Mouse (Mus musculus) layer of hippocampus, adult 18-20 months (tissue): ENCODE results near the gene R3hdml. TPM values are rescaled to one million over a fixed set of nuclear protein-coding genes. Genes with fewer than 3 reads are reported as not detected.

Source experiments
- DNase-seq, 2 experiments: peaks; one replicate each; pipeline ENCODE4 v3.0.0; 2022; ENCODE audit warnings: low spot score in 2 of 2
- total RNA-seq, 2 experiments: library from RNA; stranded (reverse); gene quantifications; 2 replicates each; pipeline ENCODE4 v1.2.3; 2021

The R3hdml gene
- total RNA-seq, 2 experiments from 2014 or later: not detected

- no peak for DNase-seq
These were observed 20.2 kb upstream of the R3hdml start for GRCm38 (mm10) chr2:163471710-163472465.

DNA sequence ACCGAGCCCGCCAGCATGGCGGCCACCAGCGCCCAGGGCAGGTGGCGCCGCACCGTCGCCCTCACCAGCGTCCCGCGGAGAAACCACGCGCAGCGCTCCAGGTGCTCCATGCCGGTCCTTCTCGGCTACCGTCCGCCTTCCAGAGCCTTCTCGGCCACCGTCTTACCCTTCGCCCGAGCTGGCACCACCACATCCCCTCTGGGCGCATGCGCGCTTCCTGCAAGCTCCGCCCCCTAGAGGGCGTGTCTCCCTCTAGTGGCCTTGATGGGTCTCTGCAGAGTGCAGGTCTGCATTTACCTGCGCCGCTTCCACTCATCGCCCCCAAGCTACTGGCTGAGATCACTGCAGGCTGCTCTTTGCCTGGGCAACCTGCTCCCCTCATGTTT is 19.7 kb upstream of the R3hdml start, which contains the start of gene Fitm2:
Gene Fitm2 (minus strand): TSS at position 164 of the 386 bp plus-strand sequence.
- DNase-seq: peak; percentile 93 to 98

GRCm38 (mm10) chr2:163480191-163480825 is 11.8 kb upstream of the R3hdml start:
- DNase-seq: no peak

- DNase-seq: peak in 1 of 2 experiments; percentile 36
These were observed 10.5 kb upstream of the R3hdml start for GRCm38 (mm10) chr2:163481539-163482029.

DNA sequence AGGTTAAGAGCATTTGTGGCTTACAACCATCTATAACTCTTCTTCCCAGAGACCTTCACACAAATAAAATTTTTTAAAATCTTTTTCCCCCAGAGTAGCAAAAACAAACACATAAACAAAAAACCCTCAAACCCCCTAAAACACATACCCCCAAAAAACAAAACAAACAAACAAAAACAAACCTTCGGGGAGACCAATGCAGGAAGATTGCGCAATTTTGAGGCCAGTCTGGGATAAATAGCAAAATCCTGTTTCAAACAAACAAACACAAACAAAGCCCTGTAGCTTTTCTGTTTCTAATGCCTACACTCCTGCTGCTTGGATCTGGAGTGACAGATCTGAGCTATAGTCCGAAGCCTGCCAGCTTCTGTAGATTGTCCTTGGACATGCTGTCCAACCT is 4.8 kb upstream of the R3hdml start:
- no peak for DNase-seq

GRCm38 (mm10) chr2:163489725-163490291 is 2.3 kb upstream of the R3hdml start:
- no peak for DNase-seq

DNA sequence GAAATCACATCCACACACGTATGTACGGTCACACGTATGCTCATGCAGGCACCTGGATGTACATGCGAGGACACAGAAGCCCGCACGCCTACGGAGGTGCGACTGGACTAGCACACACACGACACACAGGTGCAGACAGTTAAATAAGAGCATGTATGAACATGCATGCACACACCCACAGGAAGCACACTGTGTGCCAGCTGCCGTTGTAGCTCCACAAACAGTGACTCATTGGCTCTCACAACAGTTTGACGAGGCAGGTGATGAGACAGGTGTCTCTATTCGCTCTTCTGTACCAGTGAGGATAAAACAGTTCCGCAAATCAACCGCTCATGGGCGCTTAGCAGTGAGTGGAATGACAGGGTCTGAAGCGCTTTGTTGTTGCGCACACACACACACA is 1.5 kb upstream of the R3hdml start:
- no peak for DNase-seq

GRCm38 (mm10) chr2:163491351-163491750 is 767 bp upstream of the R3hdml start:
- DNase-seq: no peak

DNA sequence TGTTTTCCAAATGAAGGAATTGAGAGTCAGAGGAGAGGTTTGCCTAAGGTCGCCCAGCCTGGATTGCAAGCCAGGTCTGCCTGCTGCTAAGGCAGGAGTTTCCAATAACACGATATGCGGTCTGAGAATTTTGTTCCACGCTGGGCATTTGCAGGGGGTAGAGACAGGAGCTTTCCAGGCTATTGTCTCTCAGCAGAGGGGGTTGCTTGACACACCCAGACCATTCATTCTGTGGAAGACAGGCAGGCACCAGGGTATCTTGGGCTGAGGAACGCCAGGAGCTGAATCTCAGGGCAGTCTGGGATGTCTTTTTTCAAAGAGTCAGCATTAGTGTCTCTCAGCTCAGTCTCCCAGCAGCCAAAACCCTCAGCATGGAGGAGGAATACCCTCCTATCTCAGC is 913 bp downstream of the R3hdml start:
- no peak for DNase-seq

DNA sequence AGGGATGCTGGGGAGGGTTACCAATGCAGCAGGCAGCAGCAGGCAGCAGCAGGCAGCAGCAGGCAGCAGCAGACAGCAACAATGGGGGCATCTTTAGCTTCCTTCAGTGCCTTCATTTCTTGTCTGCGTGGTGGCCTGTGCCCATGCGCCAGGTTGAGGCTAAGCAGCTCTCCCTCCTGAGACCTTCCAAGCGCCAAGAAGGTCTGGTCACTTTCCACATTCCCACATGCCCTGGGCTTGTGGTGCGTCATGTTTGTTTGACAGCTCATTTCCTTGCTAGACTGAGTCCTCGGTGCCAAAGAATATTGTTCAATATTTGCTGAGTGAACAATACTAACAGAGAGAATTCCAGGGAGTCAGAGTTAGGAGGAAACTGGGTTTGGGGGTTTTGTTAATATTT is 1.9 kb downstream of the R3hdml start:
- DNase-seq: no peak

GRCm38 (mm10) chr2:163494456-163494855 is 2.3 kb downstream of the R3hdml start:
- DNase-seq: no peak

DNA sequence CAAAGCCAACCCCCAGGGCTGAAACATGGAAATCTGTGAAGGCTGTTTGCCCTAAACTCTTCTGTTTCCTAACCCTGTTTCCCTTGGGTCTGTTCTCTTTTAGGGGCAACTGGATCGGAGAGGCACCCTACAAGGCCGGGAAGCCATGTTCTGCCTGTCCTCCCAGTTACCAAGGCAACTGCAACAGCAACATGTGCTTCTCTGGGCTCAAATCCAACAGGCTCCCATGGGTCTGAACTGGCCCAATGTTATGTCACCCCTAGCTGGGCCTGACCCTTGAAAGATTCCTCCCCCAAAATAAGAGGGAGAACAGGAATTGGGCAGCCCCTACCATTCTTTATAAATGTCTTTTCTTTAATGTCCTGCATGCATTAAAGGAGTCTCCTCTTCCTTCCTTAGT is 10.1 kb downstream of the R3hdml start:
- DNase-seq: no peak

- DNase-seq: no peak
These were observed 11.1 kb downstream of the R3hdml start for GRCm38 (mm10) chr2:163503191-163503590.

- no peak for DNase-seq
These were observed 14.3 kb downstream of the R3hdml start, which contains the start of gene Hnf4a for GRCm38 (mm10) chr2:163506300-163507004. TSS of gene Hnf4a (plus strand) at chr2:163506808.

DNA sequence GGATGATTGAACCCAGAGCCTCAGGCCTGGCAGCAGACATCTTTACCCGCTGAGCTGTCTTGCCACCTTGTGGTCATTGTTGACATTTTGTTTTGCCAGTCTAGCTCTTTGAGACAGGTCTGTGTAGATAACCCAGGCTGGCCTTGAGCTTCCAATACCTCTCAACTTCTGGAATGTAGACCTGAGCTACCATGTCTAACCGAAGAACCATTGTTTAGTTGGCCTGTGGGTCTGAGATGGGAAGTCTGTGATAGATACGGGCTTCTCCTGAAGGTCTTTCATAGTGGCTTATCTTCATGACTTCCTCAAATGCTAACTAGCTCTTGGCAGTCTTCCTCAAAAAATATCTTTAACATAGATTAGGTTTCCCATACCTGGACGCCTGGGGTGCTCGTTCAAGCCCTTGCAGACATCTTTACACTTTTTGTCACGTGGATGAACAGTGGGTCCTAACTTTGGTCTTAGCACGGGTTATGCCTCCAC is 33.7 kb downstream of the R3hdml start:
- DNase-seq: no peak

DNA sequence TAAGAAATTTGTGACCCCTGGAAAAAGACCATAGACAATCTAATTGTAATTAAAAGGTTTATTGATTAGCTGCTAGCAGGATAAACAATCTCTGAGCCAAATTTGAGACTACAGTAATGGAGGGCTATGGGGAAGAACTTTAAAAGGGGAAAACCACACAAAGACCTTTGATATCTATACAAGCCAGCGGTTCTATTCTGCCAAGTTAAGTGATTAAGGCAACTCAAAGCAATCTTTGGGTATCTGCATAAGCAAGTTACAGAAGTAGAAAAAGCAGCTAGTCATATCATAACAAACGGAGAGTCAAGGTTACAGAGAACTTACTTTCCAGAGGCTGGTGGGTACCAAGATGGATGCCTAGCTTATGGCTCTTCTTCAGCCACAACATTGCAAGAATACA is 35.4 kb downstream of the R3hdml start:
- no peak for DNase-seq

GRCm38 (mm10) chr2:163530418-163530817 is 38.3 kb downstream of the R3hdml start:
- no peak for DNase-seq

DNA sequence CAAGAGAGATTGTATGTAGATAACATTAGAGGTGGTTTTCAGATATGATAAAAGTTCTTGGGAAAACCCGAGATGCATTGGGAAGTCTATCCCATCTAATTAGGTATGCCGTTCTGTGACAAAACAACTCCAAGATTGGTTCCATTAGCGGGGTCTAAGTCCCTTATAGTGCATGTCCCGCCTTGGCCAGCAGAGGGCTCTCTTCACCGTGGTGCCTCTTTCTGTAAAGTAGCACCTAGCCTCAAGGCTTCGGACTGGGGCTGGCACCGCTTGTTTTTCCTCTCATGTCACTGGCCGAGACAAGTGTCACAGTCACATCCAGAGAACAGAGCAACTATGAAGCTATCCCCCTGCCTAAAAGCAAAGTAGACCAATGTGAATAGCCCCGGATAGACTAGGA is 39.8 kb downstream of the R3hdml start:
- peak; percentile 42 to 84 for DNase-seq

GRCm38 (mm10) chr2:163533226-163533625 is 41.1 kb downstream of the R3hdml start:
- no peak for DNase-seq

DNA sequence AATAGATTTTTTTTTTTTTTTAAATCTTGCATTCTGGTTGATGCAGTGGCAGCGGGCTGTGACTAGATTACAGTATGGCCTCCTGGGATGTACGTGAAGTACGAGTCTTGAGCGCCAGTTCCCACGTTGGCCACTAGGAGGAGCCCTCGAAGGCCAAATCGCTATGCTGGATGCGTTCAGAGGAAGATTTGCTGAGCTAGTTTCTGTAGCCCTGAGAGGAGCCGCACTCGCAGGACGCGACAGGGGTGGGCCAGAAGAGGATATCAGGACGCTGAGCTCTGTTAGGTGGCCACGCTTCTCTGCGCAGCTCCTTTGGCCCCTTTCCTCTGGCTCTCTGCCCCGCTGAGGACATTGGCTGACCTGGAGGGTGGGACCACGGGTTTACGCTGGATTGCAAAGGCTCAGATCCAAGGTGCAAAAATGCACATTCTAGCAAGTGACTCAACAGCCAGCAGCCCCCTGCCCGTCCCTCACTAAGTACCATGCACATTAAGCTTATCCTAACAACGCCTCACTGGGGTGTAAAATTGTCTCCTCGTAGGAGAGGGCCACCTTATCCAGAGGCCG is 42.9 kb downstream of the R3hdml start:
- DNase-seq: peak; percentile 74 to 95

GRCm38 (mm10) chr2:163537443-163537842 is 45.3 kb downstream of the R3hdml start:
- no peak for DNase-seq
